Mouse (Mus musculus) forebrain, embryonic 15.5 days (tissue): ENCODE results near the gene Slc25a43. TPM values are rescaled to one million over a fixed set of nuclear protein-coding genes. Genes with fewer than 3 reads are reported as not detected.

Source experiments
- ATAC-seq: fragments of 200-750 bp; cut with Nextera tagmentation; replicated peaks from 2 replicates; pipeline ENCODE4 v1.8.0; 2017; ENCODE audit warnings: mild to moderate bottlenecking, moderate TSS enrichment, moderate library complexity
- H3K27ac ChIP-seq: fragments of 300-500 bp; sonication (generic); replicated peaks from 2 replicates; pipeline ENCODE4 v1.5.1; 2015; ENCODE audit warnings: mild to moderate bottlenecking, inconsistent platforms
- H3K27me3 ChIP-seq: fragments of 300-500 bp; sonication (generic); 2 replicates; pipeline ENCODE4 v1.6.1; 2015; ENCODE audit warnings: inconsistent platforms
- H3K36me3 ChIP-seq: fragments of 300-500 bp; sonication (generic); 2 replicates; pipeline ENCODE4 v1.6.1; 2015; ENCODE audit warnings: mild to moderate bottlenecking, inconsistent platforms
- H3K4me1 ChIP-seq: fragments of 300-500 bp; sonication (generic); 2 replicates; pipeline ENCODE4 v1.6.1; 2015; ENCODE audit warnings: inconsistent platforms
- H3K4me2 ChIP-seq: fragments of 300-500 bp; sonication (generic); replicated peaks from 2 replicates; pipeline ENCODE4 v1.6.1; 2015; ENCODE audit warnings: mild to moderate bottlenecking, inconsistent platforms
- H3K4me3 ChIP-seq: fragments of 300-500 bp; sonication (generic); 2 replicates; pipeline ENCODE4 v1.5.1; 2015; ENCODE audit warnings: mild to moderate bottlenecking, inconsistent platforms
- H3K9ac ChIP-seq: fragments of 300-500 bp; sonication (generic); replicated peaks from 2 replicates; pipeline ENCODE4 v1.6.1; 2015; ENCODE audit warnings: mild to moderate bottlenecking, inconsistent platforms
- H3K9me3 ChIP-seq: fragments of 300-500 bp; sonication (generic); 2 replicates; pipeline ENCODE4 v1.6.1; 2016; ENCODE audit warnings: inconsistent platforms
- whole genome bisulfite sequencing: fragments of 180-500 bp; shearing (Covaris S2); methylation state at CpG from one replicate; pipeline ENCODE4 v1.1.7; 2015; ENCODE audit warnings: mixed read lengths; 5-methylcytosine and 5-hydroxymethylcytosine counted together
- polyA plus RNA-seq: library from polyadenylated mRNA; unstranded; fragments of >200 nt; fragmentation: Nextera tagmentation; extraction: Ambion mirVana; gene quantifications from 2 replicates; pipeline ENCODE4 v1.2.1, GENCODE M21; 2015

The Slc25a43 gene
- polyA plus RNA-seq, 1 experiment from 2014 or later: 0.70 TPM

GRCm38 (mm10) chrX:36758566-36758965 is 15.1 kb downstream of the Slc25a43 start:
- Histone ChIP-seq H3K27ac (no peak overlapping the region), H3K4me2 (no peak overlapping the region), H3K9ac (no peak overlapping the region), H3K36me3 (no peaks in the 10 kb centered on the region), H3K4me1 (peaks cover 9% of the 10 kb centered on the region; the same call in 1 of the 2 replicates), H3K27me3 (no peaks in the 10 kb centered on the region), H3K4me3 (no peak overlapping the region), H3K9me3 (no peaks in the 10 kb centered on the region)
- ATAC-seq: no peak
- WGBS: 66% methylated on average over 6 of the region's 6 CpGs

GRCm38 (mm10) chrX:36760946-36761635 is 17.6 kb downstream of the Slc25a43 start:
- Histone ChIP-seq H3K27ac (peak overlapping the region; percentile 60), H3K4me2 (no peak overlapping the region), H3K36me3 (no peaks in the 10 kb centered on the region), H3K4me1 (peaks cover 15% of the 10 kb centered on the region; the same call in 1 of the 2 replicates), H3K4me3 (no peak overlapping the region), H3K27me3 (no peaks in the 10 kb centered on the region), H3K9ac (no peak overlapping the region), H3K9me3 (no peaks in the 10 kb centered on the region)
- ATAC-seq: peak; percentile 17; the same call in 1 of the 2 replicates
- 30% methylated on average over 6 of the region's 6 CpGs for WGBS

GRCm38 (mm10) chrX:36762289-36762688 is 18.8 kb downstream of the Slc25a43 start:
- Histone ChIP-seq H3K27me3 (no peaks in the 10 kb centered on the region), H3K4me3 (no peak overlapping the region), H3K4me2 (no peak overlapping the region), H3K36me3 (no peaks in the 10 kb centered on the region), H3K27ac (no peak overlapping the region), H3K9ac (no peak overlapping the region), H3K9me3 (no peaks in the 10 kb centered on the region), H3K4me1 (peaks cover 15% of the 10 kb centered on the region; the same call in 1 of the 2 replicates)
- no peak for ATAC-seq
- WGBS: 72% methylated on average over 5 of the region's 5 CpGs

- H3K36me3 ChIP-seq: no peaks in the 10 kb centered on the region
- ATAC-seq: no peak; the same call in 1 of the 2 replicates
- peak overlapping the region; percentile 70; the same call in 1 of the 2 replicates for H3K27ac ChIP-seq
Observed at GRCm38 (mm10) chrX:36762894-36763293, 19.4 kb downstream of the Slc25a43 start.

GRCm38 (mm10) chrX:36763298-36763933 is 20.0 kb downstream of the Slc25a43 start:
- peak overlapping the region; percentile 70 for H3K27ac ChIP-seq
- H3K27me3 ChIP-seq: no peaks in the 10 kb centered on the region
- H3K36me3 ChIP-seq: no peaks in the 10 kb centered on the region
- H3K9me3 ChIP-seq: no peaks in the 10 kb centered on the region
- H3K4me1 ChIP-seq: peaks cover 15% of the 10 kb centered on the region; the same call in 1 of the 2 replicates
- H3K9ac ChIP-seq: no peak overlapping the region
- H3K4me2 ChIP-seq: peak overlapping the region; percentile 3; the same call in 1 of the 2 replicates
- peak; percentile 60 for ATAC-seq
- H3K4me3 ChIP-seq: no peak overlapping the region
- WGBS: 24% methylated on average over 11 of the region's 11 CpGs

More at GRCm38 (mm10) chrX:36762894-36763293, 19.4 kb downstream of the Slc25a43 start:
- no peaks in the 10 kb centered on the region for H3K27me3 ChIP-seq
- H3K9me3 ChIP-seq: no peaks in the 10 kb centered on the region
- H3K4me1 ChIP-seq: peaks cover 15% of the 10 kb centered on the region; the same call in 1 of the 2 replicates
- no peak overlapping the region for H3K4me3 ChIP-seq
- 0 out of 2 replicates have a peak overlapping the region, but pooled peaks have one; percentile 3 for H3K4me2 ChIP-seq
- H3K9ac ChIP-seq: no peak overlapping the region
- 30% methylated on average over 4 of the region's 4 CpGs for WGBS

GRCm38 (mm10) chrX:36763934-36764317 is 20.5 kb downstream of the Slc25a43 start:
- ATAC-seq: no peak
- H3K36me3 ChIP-seq: no peaks in the 10 kb centered on the region
- no peaks in the 10 kb centered on the region for H3K9me3 ChIP-seq
- H3K4me1 ChIP-seq: peaks cover 15% of the 10 kb centered on the region; the same call in 1 of the 2 replicates
- no peak overlapping the region for H3K9ac ChIP-seq
- H3K4me3 ChIP-seq: no peak overlapping the region
- H3K4me2 ChIP-seq: peak overlapping the region; percentile 3; the same call in 1 of the 2 replicates
- no peaks in the 10 kb centered on the region for H3K27me3 ChIP-seq
- WGBS: 19% methylated on average over 2 of the region's 2 CpGs
- H3K27ac ChIP-seq: peak overlapping the region; percentile 70

- H3K27ac ChIP-seq: no peak overlapping the region
- H3K36me3 ChIP-seq: no peaks in the 10 kb centered on the region
- no peak overlapping the region for H3K4me3 ChIP-seq
- no peaks in the 10 kb centered on the region for H3K9me3 ChIP-seq
- 48% methylated on average over 5 of the region's 5 CpGs for WGBS
- H3K9ac ChIP-seq: no peak overlapping the region
- H3K4me2 ChIP-seq: no peak overlapping the region
- no peak for ATAC-seq
- H3K27me3 ChIP-seq: no peaks in the 10 kb centered on the region
- H3K4me1 ChIP-seq: peaks cover 15% of the 10 kb centered on the region; the same call in 1 of the 2 replicates
Observed at GRCm38 (mm10) chrX:36767386-36767785, 23.9 kb downstream of the Slc25a43 start.

- H3K36me3 ChIP-seq: no peaks in the 10 kb centered on the region
- no peak overlapping the region for H3K27ac ChIP-seq
- H3K4me2 ChIP-seq: no peak overlapping the region
- 87% methylated on average over 6 of the region's 6 CpGs for WGBS
- no peak overlapping the region for H3K9ac ChIP-seq
- no peak for ATAC-seq
- no peaks in the 10 kb centered on the region for H3K9me3 ChIP-seq
- H3K27me3 ChIP-seq: no peaks in the 10 kb centered on the region
- H3K4me3 ChIP-seq: no peak overlapping the region
- no peaks in the 10 kb centered on the region for H3K4me1 ChIP-seq
Observed at GRCm38 (mm10) chrX:36772591-36772990, 29.1 kb downstream of the Slc25a43 start.

- Histone ChIP-seq H3K4me1 (no peaks in the 10 kb centered on the region), H3K27ac (no peak overlapping the region), H3K9me3 (no peaks in the 10 kb centered on the region), H3K9ac (no peak overlapping the region), H3K4me2 (no peak overlapping the region), H3K4me3 (no peak overlapping the region), H3K27me3 (no peaks in the 10 kb centered on the region), H3K36me3 (no peaks in the 10 kb centered on the region)
- no peak for ATAC-seq
- WGBS: 85% methylated on average over 5 of the region's 5 CpGs
Observed at GRCm38 (mm10) chrX:36775520-36775919, 32.1 kb downstream of the Slc25a43 start.

- Histone ChIP-seq H3K9me3 (no peaks in the 10 kb centered on the region), H3K4me2 (no peak overlapping the region), H3K9ac (no peak overlapping the region), H3K27ac (no peak overlapping the region), H3K4me1 (no peaks in the 10 kb centered on the region), H3K4me3 (no peak overlapping the region), H3K36me3 (no peaks in the 10 kb centered on the region), H3K27me3 (no peaks in the 10 kb centered on the region)
- 79% methylated on average over 4 of the region's 4 CpGs for WGBS
- no peak for ATAC-seq
Observed at GRCm38 (mm10) chrX:36777694-36778093, 34.2 kb downstream of the Slc25a43 start.

GRCm38 (mm10) chrX:36789360-36789759 is 45.9 kb downstream of the Slc25a43 start:
- 65% methylated on average over 4 of the region's 4 CpGs for WGBS
- Histone ChIP-seq H3K4me3 (no peak overlapping the region), H3K9me3 (no peaks in the 10 kb centered on the region), H3K4me1 (no peaks in the 10 kb centered on the region), H3K36me3 (no peaks in the 10 kb centered on the region), H3K9ac (no peak overlapping the region), H3K27me3 (no peaks in the 10 kb centered on the region), H3K27ac (no peak overlapping the region), H3K4me2 (no peak overlapping the region)
- no peak for ATAC-seq

GRCm38 (mm10) chrX:36794571-36794970 is 51.1 kb downstream of the Slc25a43 start:
- Histone ChIP-seq H3K27me3 (no peaks in the 10 kb centered on the region), H3K9ac (no peak overlapping the region), H3K4me1 (peaks cover 6% of the 10 kb centered on the region; the same call in 1 of the 2 replicates), H3K27ac (no peak overlapping the region), H3K4me2 (no peak overlapping the region), H3K9me3 (no peaks in the 10 kb centered on the region), H3K4me3 (no peak overlapping the region), H3K36me3 (peaks cover 7% of the 10 kb centered on the region; the same call in 1 of the 2 replicates)
- 60% methylated on average over 5 of the region's 5 CpGs for WGBS
- no peak for ATAC-seq
